Mouse (Mus musculus): ENCODE measurements at regions not wholly inside any gene's neighbourhood (a gene's known extent, or its start where the extent isn't known, plus 50 kb on each side); places are given as distances from the start of the nearest gene placed in this dataset.

DNA sequence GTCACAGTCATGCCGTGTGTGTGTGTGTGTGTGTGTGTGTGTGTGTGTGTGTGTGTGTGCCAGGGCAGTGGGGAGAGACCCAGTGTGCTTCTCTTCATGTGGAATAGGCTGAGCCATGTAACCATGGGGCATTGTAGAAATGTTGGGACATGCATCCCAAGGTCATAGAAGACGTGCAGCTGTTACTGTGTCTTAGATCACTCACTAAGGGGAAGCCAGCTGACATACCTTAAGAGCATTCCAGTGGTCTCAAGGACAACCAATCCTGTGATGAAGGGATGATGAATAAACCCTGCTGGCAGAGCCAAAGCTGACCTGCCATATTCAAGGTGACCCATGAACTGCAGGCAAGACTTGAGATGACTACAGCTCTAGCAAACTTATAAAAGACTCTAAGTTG lies 75.3 kb upstream of the Klf3 start:
- TF ChIP-seq CTCF (IDR thresholded peaks at IDR 0.05; ENCODE audit: borderline replicate concordance, insufficient read depth, low read depth, low read length) (no peak), POLR2A (IDR thresholded peaks at IDR 0.05; ENCODE audit: borderline replicate concordance, insufficient read depth, low read length) (no peak)
